Mouse (Mus musculus) mouse embryonic stem cell (cell line): ENCODE results near the gene Zxdc.

Source experiments
- in situ Hi-C, 2 experiments: fragments of 300-500 bp; cut with MboI; formaldehyde crosslinking; loops; 1 replicate in 1 of 2; 3 replicates in 1 of 2; pipeline ENCODE4 v1.14.3; 2019 to 2020; ENCODE audit warnings: low sequenced_read_pairs in 2 of 2, low pct_unique_long_range_greater_than_20kb in 1 of 2, mixed read lengths in 1 of 2; ENCODE audit not compliant: unreplicated experiment in 1 of 2

The Zxdc gene

DNA sequence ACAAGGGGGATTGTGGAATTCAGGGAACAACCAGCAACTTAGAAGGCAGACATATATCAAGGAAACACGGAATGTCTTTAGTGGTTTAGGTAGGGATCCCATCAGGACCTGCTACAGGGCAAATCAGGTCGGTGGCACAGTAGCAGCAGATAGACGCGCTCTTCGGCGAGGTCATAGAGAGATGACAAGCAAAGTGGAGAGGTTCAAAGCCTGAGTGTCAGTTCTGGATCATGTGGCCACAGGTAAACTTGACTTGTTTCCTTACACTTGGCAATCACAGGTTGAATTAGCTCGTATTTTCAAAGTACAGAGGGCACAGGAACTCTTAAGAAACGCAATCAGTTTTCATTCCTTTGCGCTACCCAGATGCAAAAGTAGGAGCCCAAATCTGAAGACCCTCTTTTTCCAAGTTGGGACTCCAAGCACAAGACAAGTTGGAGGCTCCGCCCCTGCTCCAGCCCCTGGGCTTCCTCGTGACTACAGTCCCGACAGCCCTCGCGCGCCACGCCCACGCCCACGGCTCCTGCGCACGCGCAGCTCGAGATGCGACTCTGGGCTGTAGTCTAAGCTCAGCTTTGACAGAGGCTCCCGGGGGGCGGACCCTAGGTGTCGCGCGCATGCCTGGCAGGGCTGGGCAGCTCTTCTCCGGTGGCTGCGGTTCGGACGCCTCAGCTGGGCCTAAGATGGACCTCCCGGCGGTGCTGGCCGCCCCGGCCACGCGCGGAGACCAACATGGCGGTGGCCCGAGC lies at the start of gene Zxdc:
TSS of gene Zxdc (plus strand) at position 517 of the 749 bp plus-strand sequence.
- in situ Hi-C loops: no loop called here

DNA sequence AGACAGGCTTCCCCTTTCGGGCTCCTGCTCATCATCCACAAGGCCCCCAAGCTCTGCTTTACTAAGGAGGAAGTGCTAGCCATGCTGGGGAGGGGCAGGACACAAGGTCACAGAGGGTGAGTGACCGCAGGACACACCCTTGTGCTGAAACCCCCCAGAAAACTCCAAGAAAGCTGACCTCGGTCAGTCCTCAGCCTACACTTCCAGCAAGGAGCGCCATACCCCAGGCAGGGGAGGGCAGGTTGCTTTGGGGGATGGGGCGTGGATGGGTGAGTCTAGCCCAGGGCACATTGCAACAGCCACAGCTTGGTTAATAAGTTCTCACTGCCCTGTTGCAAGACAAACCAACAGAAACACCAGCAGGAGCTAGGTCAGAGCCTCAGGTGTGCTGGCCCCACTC lies 48.9 kb upstream of the Zxdc start:
- in situ Hi-C loops: loop anchor here (10.0 to 25.0 kb wide), 2 partner anchors 633 to 646 kb away; no protein-coding TSS in a partner anchor

DNA sequence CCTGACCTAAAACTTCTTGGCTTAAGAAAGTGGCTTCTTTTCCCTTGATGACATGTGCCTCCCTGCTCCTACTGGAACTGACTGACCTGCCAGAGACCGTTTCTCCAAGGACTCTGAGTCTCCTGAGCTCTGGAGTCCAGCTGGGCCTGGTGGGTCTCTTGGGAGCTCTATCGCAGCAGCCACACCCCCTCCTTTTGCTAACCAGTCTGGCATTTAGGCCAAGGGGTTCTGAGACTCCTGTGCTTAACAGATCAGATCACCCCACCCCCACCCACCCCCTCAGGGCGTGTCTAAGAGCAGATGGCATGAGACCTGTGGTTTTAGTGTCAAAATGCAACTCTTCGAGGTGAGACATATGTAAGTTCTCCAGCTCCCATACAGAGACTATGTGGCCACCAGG lies 47.5 kb upstream of the Zxdc start:
- in situ Hi-C loops: loop anchor here (10.0 to 25.0 kb wide), 2 partner anchors 635 to 647 kb away; no protein-coding TSS in a partner anchor

DNA sequence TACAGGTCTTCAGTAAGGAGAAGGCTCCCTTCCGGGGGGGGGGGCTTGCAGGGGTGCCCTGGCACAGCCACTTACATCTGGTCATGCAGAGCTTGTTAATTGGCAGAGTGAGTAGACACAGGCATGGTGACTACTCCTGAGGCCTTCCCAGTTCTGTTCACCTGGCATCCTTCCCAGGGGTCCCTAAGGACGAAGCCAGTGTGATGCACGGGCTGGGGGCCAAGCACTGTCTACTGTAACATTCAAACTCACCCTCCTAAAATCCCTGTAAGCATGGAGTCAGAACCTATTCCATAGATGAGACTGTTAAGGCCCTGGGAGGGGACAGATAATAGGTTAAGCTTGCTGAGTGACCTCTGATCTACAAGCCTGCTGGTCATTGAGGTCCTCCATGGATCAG lies 45.3 kb upstream of the Zxdc start:
- in situ Hi-C loops: loop anchor here (10.0 to 25.0 kb wide), 2 partner anchors 637 to 649 kb away; no protein-coding TSS in a partner anchor

DNA sequence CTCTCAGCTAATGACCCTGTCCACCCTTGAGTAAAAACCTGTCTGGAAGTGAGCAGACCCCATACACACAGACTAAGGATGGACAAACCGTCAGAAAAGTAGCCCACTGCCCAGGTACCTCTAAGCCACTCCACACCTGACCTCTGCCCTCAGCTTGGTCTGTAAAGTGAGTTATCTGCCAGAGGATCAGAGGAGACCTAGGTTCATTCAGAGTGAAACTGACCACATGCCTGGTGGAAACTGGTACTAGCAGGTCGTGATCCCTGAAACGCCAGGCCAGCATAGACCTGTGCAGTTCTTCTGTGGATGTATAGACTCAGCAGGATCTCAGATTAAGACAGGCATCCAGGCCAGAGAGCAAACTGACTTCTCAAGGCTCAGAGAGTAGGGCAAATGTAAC lies 44.8 kb upstream of the Zxdc start:
- in situ Hi-C loops: loop anchor here (10.0 to 25.0 kb wide), 2 partner anchors 637 to 650 kb away; no protein-coding TSS in a partner anchor

DNA sequence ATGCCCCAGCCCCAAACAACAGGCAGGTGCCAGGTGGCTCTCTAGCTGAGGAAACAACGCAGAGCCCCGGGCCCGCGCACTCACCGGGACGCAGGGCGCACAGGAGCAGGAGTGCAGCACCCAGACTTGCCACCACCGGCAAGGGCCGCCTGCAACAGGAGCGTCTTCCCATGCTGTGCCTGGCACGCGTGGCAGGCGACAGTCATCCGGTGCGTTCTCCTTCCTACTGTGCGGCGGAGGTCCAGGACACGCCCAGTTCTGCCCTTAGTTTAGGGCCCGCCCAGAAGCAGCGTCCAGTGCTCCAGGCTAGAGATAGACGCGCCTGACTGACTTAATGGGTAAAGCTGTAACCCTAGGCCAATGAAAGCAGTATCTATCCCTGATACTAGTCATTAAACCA lies 44.3 kb upstream of the Zxdc start, which contains the start of gene Chst13:
TSS of gene Chst13 (minus strand) at position 195 of the 400 bp plus-strand sequence.
- in situ Hi-C loops: loop anchor here (10.0 to 25.0 kb wide), 2 partner anchors 638 to 650 kb away; no protein-coding TSS in a partner anchor

DNA sequence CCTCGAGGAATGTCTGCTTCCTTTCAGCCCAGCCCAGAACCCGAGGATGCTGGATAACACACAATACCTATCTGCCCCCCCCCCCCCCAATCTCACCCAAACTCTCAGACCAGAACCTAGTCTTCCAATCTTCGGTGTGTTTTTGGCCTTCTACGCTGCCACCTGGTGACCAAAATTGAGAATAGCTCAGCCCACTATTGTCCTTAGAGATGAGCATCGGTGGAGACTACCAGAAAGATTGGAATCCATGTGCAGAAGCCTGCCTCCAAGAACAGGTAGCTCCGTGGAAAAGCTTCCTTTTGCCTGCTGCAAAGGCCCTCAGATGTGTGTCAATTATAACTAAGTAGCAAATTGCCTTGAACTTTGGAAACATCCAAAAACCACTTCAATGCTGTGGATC lies 41.6 kb upstream of the Zxdc start:
- in situ Hi-C loops: loop anchor here in 1 of 2 experiments (10.0 kb wide), 1 partner anchor 653 kb away; no protein-coding TSS in a partner anchor

DNA sequence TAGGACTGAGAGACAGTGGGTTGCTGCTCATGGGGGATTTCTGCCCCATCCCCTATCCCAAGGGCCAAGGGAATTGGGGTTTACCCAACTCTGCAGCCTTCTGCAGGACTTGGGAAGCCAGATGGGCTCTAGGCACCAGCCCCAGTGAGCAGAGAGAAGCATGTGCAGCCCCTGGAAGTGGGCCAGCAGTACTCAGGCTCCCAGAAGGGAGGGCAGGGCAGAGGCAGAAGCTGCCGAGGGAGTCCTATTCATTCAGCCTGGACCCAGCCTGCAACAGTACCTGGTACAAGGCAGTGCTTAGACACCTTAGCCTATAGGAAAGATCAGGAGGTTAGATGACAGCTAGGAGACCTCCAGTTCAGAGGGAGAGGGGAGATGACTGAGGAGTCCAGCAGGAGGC lies 39.3 kb upstream of the Zxdc start:
- in situ Hi-C loops: loop anchor here in 1 of 2 experiments (10.0 kb wide), 1 partner anchor 655 kb away; no protein-coding TSS in a partner anchor

DNA sequence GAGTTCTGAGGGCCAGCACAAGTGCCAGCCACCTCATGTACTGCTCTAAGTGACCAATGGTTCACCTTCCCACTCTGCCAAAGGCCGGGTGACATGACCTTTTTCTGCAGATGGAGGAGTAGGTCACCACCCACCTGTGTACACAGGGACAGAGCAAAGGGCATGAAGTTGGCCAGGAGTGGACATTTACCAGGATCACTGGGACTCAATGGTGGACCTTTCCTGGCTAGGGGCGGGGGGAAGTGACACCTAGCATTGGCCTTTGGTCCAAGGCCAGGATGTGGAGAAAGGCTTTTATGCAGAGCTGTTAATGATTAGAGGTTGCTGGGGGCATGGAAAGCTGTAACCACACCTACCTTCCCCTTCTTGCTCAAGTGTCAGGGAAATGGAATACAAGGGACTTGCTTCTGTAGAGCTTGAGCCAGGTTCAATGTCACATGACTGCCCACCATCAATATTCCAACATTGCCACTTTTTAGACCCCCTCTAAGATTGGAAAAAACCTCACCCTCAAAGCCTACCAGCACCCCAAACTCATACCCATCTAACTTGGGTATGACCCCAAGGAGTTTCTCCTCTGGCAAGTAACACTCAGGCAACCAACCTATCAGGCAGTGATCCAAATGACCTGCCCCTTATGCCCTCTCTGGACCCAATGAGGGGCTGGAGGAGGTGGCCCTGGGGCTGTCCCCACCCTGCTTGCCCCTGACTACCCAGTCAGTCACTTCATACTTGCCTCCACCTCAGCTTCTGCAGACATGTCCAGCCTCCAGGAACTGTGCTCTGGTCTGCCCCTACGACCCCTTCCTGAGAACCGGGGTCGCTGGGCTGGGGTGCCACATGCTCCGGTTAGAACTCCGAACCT lies 36.5 kb upstream of the Zxdc start, which contains the start of gene Uroc1:
TSS of gene Uroc1 (plus strand) at position 724 of the 865 bp plus-strand sequence.
- in situ Hi-C loops: no loop called here

DNA sequence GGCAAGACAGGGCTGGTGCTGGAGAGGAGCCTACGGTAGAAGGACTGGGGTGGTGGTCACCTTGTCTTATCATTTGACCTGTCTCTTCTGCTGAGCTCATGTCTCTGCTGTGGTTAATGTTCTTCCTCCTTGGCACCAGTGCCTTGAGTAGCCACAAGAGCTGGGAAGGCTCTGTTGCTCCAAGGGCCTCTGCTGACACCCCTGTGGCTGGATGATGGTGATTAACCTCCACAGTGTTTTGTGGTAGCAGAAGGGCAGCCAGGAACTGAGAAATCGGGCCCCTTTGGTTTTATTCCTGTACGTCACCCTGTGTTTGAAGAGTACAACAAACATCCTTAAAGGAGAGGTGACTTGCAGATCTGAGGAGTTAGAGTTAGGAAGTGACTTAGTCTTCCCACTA lies 35.0 kb upstream of the Zxdc start:
- in situ Hi-C loops: no loop called here

DNA sequence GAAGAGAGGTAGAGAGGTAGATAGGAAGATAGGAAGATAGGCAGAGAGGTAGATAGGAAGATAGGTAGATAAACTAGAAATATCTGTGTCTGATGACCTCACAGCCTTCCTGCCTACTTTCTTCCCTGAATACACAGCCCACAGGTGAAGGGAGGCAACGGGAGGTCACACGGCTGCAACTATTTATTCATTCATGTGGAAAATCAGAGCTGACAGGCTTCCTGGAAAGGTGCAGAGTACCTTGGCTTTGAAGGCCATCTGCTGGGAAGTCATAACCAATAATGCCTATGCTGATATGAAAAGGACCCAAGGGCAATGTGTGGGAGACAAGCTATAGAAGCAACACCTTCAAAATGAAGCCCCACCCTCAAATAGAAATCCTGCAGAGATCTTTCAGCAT lies 26.9 kb upstream of the Zxdc start:
- in situ Hi-C loops: no loop called here

DNA sequence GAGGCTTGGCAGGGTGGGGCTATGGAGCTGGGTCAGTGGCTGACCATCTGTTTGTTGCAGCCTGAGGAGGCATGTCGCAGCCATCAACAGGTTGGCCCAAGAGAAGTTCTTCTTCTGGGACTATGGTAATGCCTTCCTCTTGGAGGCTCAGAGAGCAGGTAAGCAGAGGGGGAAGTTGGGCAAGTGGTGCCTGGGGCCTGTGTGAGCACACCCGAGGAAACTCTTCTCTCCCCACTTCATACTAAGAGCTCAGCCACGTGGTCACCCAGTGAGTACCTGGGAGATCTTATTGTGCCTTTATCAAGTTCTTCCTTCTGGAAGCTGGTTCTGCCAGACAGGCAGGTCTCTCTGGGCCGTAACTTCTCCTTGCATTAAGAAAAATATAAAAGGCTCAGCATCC lies 22.1 kb upstream of the Zxdc start:
- in situ Hi-C loops: no loop called here

DNA sequence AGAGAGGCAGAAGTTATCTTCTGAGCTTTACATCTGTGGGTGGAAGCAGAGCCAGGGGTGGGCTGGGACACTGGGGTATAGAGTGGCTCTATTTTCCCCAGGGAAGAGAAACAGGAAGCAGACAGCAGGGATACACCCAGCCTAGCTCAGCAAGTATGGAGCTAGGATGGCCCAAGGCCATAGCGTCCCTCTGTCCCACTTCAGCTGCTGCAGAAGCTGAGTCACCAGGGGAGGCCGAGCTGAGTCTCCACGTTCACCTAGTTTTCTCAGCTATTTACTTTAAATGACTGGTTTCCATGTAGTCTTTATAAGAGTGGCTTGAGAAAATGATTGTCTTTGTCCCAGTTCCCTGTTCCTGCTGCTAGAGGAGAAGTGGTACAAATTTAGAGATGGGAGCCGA lies 20.8 kb upstream of the Zxdc start:
- in situ Hi-C loops: no loop called here

DNA sequence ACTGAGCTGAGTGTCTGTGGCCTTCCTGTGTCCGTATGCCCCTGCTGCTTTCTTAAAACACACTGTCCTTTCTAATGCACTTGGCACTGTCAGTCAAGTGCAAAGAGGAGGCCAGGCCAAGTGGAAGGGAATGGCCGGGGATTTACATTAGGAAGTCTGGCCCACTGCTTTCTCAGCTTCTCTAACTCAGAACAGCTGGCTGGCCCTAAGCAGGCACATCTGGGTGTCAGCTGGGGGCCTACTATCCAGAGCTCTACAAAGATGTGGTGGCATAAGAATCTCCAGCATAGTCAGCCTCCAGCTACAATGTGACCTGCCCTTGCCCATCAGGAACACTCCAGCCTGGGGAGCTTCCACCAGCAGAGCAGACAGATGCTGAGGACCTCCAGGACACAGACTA lies 19.3 kb upstream of the Zxdc start:
- in situ Hi-C loops: no loop called here

DNA sequence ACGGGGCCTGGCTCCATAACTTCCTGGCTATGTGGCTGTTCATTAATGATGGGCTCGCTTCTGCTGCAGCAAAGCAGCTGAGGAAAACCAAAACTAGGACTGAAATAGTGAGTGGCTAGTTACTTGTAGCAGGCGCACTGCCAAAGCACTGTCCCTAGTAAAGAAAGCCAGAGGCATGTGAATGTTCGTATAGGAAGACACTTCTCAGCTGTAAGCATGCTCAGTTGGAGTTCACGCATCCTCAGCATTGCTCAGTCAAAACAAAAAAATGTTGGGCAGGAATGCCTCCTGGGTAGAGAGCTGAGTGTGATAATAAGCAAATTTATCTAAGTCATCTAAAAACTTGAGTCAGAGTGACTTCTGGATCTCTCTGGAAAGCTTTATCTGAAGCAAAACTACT lies 11.2 kb upstream of the Zxdc start:
- in situ Hi-C loops: no loop called here

DNA sequence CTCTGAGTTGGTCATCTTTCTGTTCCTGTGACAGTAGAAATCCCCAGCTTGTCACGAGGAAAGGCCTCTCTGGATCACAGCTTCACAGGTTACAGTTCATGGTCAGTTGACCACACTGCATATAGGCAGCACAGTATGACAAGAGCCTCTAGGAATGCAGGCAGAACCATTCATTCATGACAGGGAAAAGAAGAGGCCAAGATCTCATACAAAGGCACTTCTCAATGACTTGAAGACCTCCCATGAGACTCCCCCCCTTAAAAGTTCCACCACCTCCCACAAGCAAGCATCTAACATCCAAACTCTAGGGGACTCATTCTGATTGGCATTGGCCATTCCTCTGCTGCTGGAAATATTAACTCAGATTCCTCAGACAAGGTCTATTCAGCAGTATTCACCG lies 9.8 kb upstream of the Zxdc start:
- in situ Hi-C loops: no loop called here

DNA sequence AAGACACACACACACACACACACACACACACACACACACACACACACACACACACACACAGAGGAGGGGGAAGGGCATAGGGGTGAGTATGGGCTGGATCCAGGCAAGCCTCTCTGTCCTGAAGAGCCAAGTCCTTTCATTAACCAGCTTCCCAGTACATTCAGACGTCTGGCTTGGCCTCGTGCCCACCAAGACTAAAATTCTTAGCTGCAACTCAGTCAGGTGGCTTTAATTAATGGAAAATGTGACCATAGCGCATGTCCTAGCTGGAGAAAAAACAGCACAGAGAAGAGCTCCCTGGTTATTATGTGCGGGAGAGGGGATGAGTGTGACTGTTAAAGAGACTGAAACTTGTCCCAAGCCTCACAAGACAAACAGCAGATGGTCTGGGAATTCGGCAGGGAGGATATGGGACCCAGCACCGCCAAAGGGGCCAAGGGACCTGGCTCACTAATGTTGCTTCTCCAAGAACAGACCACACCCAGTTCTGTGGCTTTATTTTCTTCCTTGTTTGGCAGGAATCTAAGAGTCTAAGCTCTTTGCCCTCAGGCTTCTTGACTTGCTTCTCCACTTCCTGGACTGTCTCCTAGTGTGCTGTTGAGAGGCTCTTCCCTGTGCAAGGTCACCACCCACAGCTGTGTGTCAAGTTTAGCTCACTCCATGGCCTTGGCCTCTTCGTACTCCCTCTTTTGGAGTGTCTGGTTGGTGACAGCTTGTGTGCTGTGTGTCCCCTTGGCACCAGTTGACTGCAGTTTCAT lies 9.1 kb upstream of the Zxdc start:
- in situ Hi-C loops: no loop called here

DNA sequence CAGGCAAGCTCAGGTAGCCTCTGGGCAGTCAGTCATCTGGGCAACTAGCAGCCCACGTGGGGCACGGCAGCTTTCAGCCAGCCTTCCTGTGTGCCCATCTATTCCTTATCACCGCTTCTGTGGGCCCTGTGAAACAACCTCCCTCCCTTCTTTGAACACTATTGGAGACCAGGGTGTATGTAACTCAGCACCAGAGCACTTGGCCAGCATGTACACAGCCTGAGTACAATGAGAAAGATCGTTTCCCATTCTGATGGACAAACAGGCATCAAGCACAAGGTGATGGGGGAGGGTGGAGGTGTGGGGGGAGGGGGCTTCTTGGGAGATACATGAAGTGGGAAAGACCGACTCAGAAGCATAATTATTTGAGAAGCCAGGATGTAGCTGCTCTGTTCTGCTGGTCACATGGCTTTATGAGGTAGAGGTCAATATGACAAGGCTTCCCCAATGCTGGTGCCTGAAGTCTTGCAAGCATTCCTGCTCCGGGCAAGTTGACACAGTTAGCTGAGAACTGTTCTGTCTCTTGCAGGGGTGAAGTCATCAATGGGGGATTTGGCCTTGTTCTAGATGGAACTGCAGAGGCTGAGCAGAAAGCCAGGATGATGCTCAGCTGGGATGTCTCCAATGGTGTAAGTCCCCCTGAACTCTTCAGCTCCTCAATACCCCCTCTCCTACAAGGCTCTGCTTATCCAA lies 8.2 kb upstream of the Zxdc start:
- in situ Hi-C loops: no loop called here
